Mouse (Mus musculus) stomach, embryonic 14.5 days (tissue): ENCODE measurements around the gene Vmn2r51. TPM values are rescaled to one million over a fixed set of nuclear protein-coding genes. Genes with fewer than 3 reads are reported as not detected.
"Not testable (repeated sequence)": the region's sequence is repeated elsewhere in the genome, so short reads cannot be mapped to it uniquely, and the experiment has no call there.

ENCODE experiments used
- ATAC-seq: fragments of 200-750 bp; cut with Nextera tagmentation; 2 replicates; pipeline ENCODE4 v1.8.0; 2017; ENCODE audit warnings: low read depth, moderate TSS enrichment; ENCODE audit not compliant: insufficient number of reproducible peaks, insufficient read depth, low FRiP score
- H3K27ac ChIP-seq: fragments of 300-500 bp; sonication (generic); 2 replicates; pipeline ENCODE4 v1.5.1; 2014; ENCODE audit warnings: mild to moderate bottlenecking, low read length, moderate library complexity, mixed read lengths
- H3K27me3 ChIP-seq: fragments of 300-500 bp; sonication (generic); 2 replicates; pipeline ENCODE4 v1.6.1; 2014; ENCODE audit warnings: low read length, control low read depth, mixed read lengths; ENCODE audit not compliant: control insufficient read depth, insufficient read depth
- H3K36me3 ChIP-seq: fragments of 300-500 bp; sonication (generic); 2 replicates; pipeline ENCODE4 v1.6.1; 2014; ENCODE audit warnings: mild to moderate bottlenecking, control low read depth, low read length, moderate library complexity, mixed read lengths; ENCODE audit not compliant: control insufficient read depth, insufficient read depth
- H3K4me1 ChIP-seq: fragments of 300-500 bp; sonication (generic); 2 replicates; pipeline ENCODE4 v1.6.1; 2014; ENCODE audit warnings: low read length, control low read depth, mixed read lengths; ENCODE audit not compliant: control insufficient read depth, insufficient read depth
- H3K4me2 ChIP-seq: fragments of 300-500 bp; sonication (generic); replicated peaks from 2 replicates; pipeline ENCODE4 v1.6.1; 2014; ENCODE audit warnings: low read depth, low read length, control low read depth
- H3K4me3 ChIP-seq: fragments of 300-500 bp; sonication (generic); 2 replicates; pipeline ENCODE4 v1.5.1; 2014; ENCODE audit warnings: low read depth, low read length, control low read depth
- H3K9ac ChIP-seq: fragments of 300-500 bp; sonication (generic); replicated peaks from 2 replicates; pipeline ENCODE4 v1.6.1; 2014; ENCODE audit warnings: low read depth, mild to moderate bottlenecking, control low read depth, low read length, moderate library complexity, mixed read lengths
- H3K9me3 ChIP-seq: fragments of 300-500 bp; sonication (generic); 2 replicates; pipeline ENCODE4 v1.6.1; 2016; ENCODE audit warnings: low read depth, low read length, control low read depth; ENCODE audit not compliant: control insufficient read depth
- WGBS: fragments of 180-500 bp; shearing (Covaris S2); extraction: QIAGEN DNeasy Blood & Tissue Kit; methylation state at CpG from one replicate; pipeline ENCODE4 v1.1.7; 2014; 5-methylcytosine and 5-hydroxymethylcytosine counted together
- polyA plus RNA-seq: library from polyadenylated mRNA; unstranded; fragments of >200 nt; fragmentation: Nextera tagmentation; extraction: Ambion mirVana; gene quantifications from 2 replicates; pipeline ENCODE4 v1.2.1, GENCODE M21; 2014

Gene Vmn2r51
- polyA plus RNA-seq = not detected in 2 replicates

DNA sequence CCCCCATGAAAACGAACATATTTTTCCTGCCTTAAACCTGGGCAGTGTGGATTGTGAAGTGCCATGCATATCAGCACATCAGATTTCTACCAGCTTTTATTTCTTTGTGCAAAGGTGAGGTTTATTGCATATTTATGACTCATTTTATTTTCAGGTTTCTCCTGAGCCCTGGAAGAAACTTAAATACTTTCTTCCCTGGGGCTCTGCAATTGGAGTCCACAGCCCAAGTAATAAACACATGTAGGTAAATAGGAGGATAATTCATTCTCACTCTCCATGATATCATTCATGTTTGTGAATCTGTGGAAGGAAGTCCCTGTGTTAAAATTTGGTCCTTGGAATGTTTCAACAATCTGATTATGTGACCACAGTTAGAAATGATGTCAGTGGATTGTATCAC is at the start of gene Vmn2r51:
Gene Vmn2r51, minus strand, starts transcription at position 101 of the 400 bp plus-strand sequence.
- not testable (repeated sequence) for ATAC-seq, H3K27me3 ChIP-seq, H3K27ac ChIP-seq, H3K4me3 ChIP-seq, H3K4me1 ChIP-seq, H3K9me3 ChIP-seq, H3K4me2 ChIP-seq, H3K36me3 ChIP-seq, H3K9ac ChIP-seq
- 50% methylated on average over 1 of the region's 1 CpGs for WGBS

DNA sequence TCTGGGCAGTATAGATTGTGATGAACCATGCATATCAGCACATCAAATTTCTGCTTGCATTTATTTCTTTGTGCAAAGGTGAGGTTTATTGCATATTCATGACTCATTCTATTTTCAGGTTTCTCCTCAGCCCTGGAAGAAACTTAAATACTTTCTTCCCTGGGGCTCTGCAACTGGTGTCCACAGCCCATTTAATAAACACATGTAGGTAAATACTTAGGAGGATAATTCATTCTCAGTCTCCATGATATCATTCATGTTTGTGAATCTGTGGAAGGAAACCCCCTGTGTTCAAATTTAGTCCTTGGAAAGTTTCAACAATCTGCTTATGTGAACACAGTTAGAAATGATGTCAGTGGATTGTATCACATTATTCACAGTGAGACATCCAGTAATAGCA is 52.3 kb downstream of the Vmn2r51 start, which contains the start of gene Vmn2r50:
Gene Vmn2r50, minus strand, starts transcription at position 101 of the 400 bp plus-strand sequence.
- H3K9me3 ChIP-seq, H3K4me3 ChIP-seq, H3K4me2 ChIP-seq, H3K36me3 ChIP-seq, ATAC-seq, H3K27ac ChIP-seq, H3K27me3 ChIP-seq, H3K4me1 ChIP-seq, H3K9ac ChIP-seq: not testable (repeated sequence)

Other genes starting within 250 kb of the Vmn2r51 start
- not detected in 2 replicates for gene Vmn2r48, start 152.2 kb downstream of the Vmn2r51 start, polyA plus RNA-seq
- not detected in 2 replicates for gene Vmn2r49, start 113.5 kb downstream of the Vmn2r51 start, polyA plus RNA-seq
- not detected in 2 replicates for gene Vmn2r50, start 52.4 kb downstream of the Vmn2r51 start, polyA plus RNA-seq
- gene Vmn2r52, start 70.8 kb upstream of the Vmn2r51 start, polyA plus RNA-seq = not detected in 2 replicates
- not detected in 2 replicates for gene Vmn1r66, start 172.3 kb upstream of the Vmn2r51 start, polyA plus RNA-seq